Mouse (Mus musculus): ENCODE measurements around the gene Marveld3. TPM values are rescaled to one million over a fixed set of nuclear protein-coding genes. Genes with fewer than 3 reads are reported as not detected.
A peak's percentile ranks its signal among the peaks of the same experiment; 100 is the strongest.

The Marveld3 gene
- total and polyA plus RNA-seq, 2 experiments from 2014 or later = 0.42 to 1.3 TPM

DNA sequence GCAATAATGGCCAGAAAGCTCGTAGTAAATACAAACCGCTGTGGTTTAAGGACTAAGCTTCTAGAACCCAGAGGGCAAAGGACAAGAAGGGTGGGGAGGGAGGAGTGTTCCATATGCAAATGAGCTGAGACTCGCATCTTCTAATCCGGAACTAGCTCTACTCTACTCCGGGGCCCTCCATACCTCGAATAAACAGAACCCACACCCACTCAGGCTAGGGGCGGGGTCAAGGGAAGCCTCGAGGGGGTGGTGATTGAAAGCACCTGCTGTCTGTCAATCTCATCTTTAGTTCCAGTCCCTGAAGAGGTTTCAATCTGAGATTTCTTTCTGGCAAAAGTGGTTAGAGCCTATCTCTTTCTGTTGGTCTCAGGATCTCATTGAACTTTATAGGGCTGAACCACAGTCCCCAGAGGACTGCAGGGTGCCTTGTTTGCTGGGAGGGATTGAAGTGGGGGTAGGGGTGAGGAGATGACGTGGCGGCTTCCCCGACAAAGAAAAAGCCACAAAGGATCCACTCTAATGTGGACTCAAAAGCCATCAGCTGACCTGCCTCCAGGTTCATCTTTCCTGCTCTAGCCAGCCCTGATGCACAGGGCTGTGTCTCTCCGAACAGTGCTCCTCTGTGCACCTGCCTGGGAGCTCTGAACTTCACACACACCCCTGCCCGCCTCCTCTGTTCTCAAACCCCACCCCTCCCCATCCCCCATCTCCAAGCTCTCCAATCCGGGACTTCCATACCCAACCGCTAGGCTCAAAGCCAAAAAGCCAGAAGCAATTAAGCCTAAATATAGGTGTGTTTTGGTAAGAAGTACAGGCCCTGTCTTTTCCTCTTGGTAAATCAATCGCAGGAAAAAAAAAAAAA, 4.6 kb downstream of the Marveld3 start:
- no peak for ATAC-seq
- H3K4me3 ChIP-seq (ENCODE audit: low read length) = no peak overlapping the region
- H3K4me2 ChIP-seq (ENCODE audit: low read depth, low read length) = no peak overlapping the region
- DNase-seq (ENCODE audit: low spot score) = peak; percentile 37
- 0 out of 2 replicates have a peak, but pooled peaks cover 9% of the 10 kb centered on the region for H3K27me3 ChIP-seq (ENCODE audit: insufficient read depth, low read length)
- H3K9me3 ChIP-seq (ENCODE audit: low read length) = no peaks in the 10 kb centered on the region
- H3K9ac ChIP-seq (replicated peaks; ENCODE audit: low read length) = no peak overlapping the region
- H3K36me3 ChIP-seq (ENCODE audit: insufficient read depth, low read length) = no peaks in the 10 kb centered on the region
- H3K4me1 ChIP-seq (ENCODE audit: insufficient read depth, low read length) = peaks cover 5% of the 10 kb centered on the region
- no peak for TF ChIP-seq CTCF (IDR thresholded peaks at IDR 0.05; ENCODE audit: low read depth)
- WGBS = 14% methylated on average over 16 of the region's 16 CpGs
- no peak overlapping the region for H3K27ac ChIP-seq

DNA sequence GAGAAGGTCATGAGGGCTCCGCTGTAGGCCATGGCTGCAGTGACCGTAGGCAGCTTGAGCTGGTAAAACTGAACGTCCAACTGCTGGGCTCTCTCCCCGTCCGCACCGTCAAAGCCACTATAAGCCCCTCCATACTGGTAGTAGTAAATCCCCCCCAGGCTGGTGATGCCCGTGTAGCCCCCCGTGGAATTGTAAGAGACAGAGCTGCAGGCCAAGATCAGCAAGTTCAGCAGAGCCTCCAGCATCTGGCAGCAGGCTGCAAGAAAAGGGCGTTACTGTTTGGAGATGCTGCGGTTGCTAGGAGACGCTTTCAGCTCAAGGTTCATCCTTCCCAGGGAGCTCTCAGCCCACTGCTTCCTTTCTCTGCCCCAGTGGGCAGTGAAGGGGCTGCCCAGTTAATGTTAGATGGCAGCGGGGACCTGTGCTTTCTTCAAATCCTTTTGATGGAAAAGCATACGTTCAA, 7.5 kb downstream of the Marveld3 start:
- Histone ChIP-seq H3K27ac (peak overlapping the region; percentile 45; the same call in 1 of the 2 replicates), H3K4me1 (ENCODE audit: insufficient read depth, low read length) (peaks cover 5% of the 10 kb centered on the region; the same call in 1 of the 2 replicates), H3K4me2 (ENCODE audit: low read depth, low read length) (no peak overlapping the region), H3K9me3 (ENCODE audit: low read length) (no peaks in the 10 kb centered on the region), H3K9ac (replicated peaks; ENCODE audit: low read length) (no peak overlapping the region), H3K27me3 (ENCODE audit: insufficient read depth, low read length) (no peaks in the 10 kb centered on the region), H3K4me3 (ENCODE audit: low read length) (no peak overlapping the region), H3K36me3 (ENCODE audit: insufficient read depth, low read length) (no peaks in the 10 kb centered on the region)
- 22% methylated on average over 13 of the region's 13 CpGs for WGBS
- peak; percentile 78 for DNase-seq (ENCODE audit: low spot score)
- ATAC-seq = peak; percentile 80
- no peak for TF ChIP-seq CTCF (IDR thresholded peaks at IDR 0.05; ENCODE audit: low read depth)

GRCm38 (mm10) chr8:109952171-109952570, 9.8 kb downstream of the Marveld3 start:
- Histone ChIP-seq H3K27ac (no peak overlapping the region), H3K9me3 (ENCODE audit: low read length) (no peaks in the 10 kb centered on the region), H3K4me2 (ENCODE audit: low read depth, low read length) (no peak overlapping the region), H3K9ac (replicated peaks; ENCODE audit: low read length) (no peak overlapping the region), H3K27me3 (ENCODE audit: insufficient read depth, low read length) (no peaks in the 10 kb centered on the region), H3K36me3 (ENCODE audit: insufficient read depth, low read length) (no peaks in the 10 kb centered on the region), H3K4me3 (ENCODE audit: low read length) (no peak overlapping the region), H3K4me1 (ENCODE audit: insufficient read depth, low read length) (peaks cover 13% of the 10 kb centered on the region; the same call in 1 of the 2 replicates)
- no peak for DNase-seq (ENCODE audit: low spot score)
- ATAC-seq = no peak
- WGBS = 61% methylated on average over 7 of the region's 7 CpGs
- no peak for TF ChIP-seq CTCF (IDR thresholded peaks at IDR 0.05; ENCODE audit: low read depth)

DNA sequence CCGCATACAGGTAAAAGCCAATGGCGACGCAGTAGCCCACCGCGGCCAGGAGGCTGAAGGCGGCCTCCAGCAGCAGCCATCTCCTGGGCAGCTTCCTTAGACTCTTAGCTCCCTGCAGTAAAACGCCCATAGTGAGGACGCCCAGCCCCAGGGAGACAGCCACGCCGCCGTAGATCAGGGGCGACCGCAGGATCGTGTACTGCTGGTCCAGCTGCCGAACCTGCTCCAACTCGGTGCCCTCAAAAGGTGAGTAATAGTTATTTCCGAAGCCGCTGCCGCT, 13.8 kb downstream of the Marveld3 start:
- DNase-seq (ENCODE audit: low spot score) (no peak), ATAC-seq (peak; percentile 25; the same call in 1 of the 2 replicates)
- 4% methylated on average over 19 of the region's 19 CpGs for WGBS

GRCm38 (mm10) chr8:109947447-109948284, 14.3 kb downstream of the Marveld3 start:
- Histone ChIP-seq H3K27me3 (ENCODE audit: insufficient read depth, low read length) (no peaks in the 10 kb centered on the region), H3K27ac (peak overlapping the region; percentile 82), H3K36me3 (ENCODE audit: insufficient read depth, low read length) (no peaks in the 10 kb centered on the region), H3K4me2 (ENCODE audit: low read depth, low read length) (peak overlapping the region; percentile 60), H3K9me3 (ENCODE audit: low read length) (no peaks in the 10 kb centered on the region), H3K9ac (replicated peaks; ENCODE audit: low read length) (peak overlapping the region; percentile 52), H3K4me3 (ENCODE audit: low read length) (peak overlapping the region; percentile 38), H3K4me1 (ENCODE audit: insufficient read depth, low read length) (peaks cover 9% of the 10 kb centered on the region; the same call in 1 of the 2 replicates)
- peak; percentile 77 for TF ChIP-seq CTCF (IDR thresholded peaks at IDR 0.05; ENCODE audit: low read depth)
- ATAC-seq (peak; percentile 78), DNase-seq (ENCODE audit: low spot score) (peak; percentile 75)
- WGBS = 2% methylated on average over 26 of the region's 26 CpGs

More for the DNA sequence above, 13.8 kb downstream of the Marveld3 start:
- Histone ChIP-seq H3K9ac (replicated peaks; ENCODE audit: low read length) (peak overlapping the region; percentile 52), H3K4me1 (ENCODE audit: insufficient read depth, low read length) (peaks cover 9% of the 10 kb centered on the region; the same call in 1 of the 2 replicates), H3K27me3 (ENCODE audit: insufficient read depth, low read length) (no peaks in the 10 kb centered on the region), H3K36me3 (ENCODE audit: insufficient read depth, low read length) (no peaks in the 10 kb centered on the region), H3K27ac (peak overlapping the region; percentile 82), H3K4me2 (ENCODE audit: low read depth, low read length) (peak overlapping the region; percentile 60), H3K4me3 (ENCODE audit: low read length) (peak overlapping the region; percentile 38), H3K9me3 (ENCODE audit: low read length) (no peaks in the 10 kb centered on the region)
- no peak for TF ChIP-seq CTCF (IDR thresholded peaks at IDR 0.05; ENCODE audit: low read depth)

GRCm38 (mm10) chr8:109946272-109946671, 15.7 kb downstream of the Marveld3 start:
- no peak overlapping the region for H3K4me3 ChIP-seq (ENCODE audit: low read length)
- WGBS = 87% methylated on average over 7 of the region's 7 CpGs
- DNase-seq (ENCODE audit: low spot score) = no peak
- H3K9me3 ChIP-seq (ENCODE audit: low read length) = no peaks in the 10 kb centered on the region
- H3K4me2 ChIP-seq (ENCODE audit: low read depth, low read length) = no peak overlapping the region
- H3K9ac ChIP-seq (replicated peaks; ENCODE audit: low read length) = no peak overlapping the region
- no peak overlapping the region for H3K27ac ChIP-seq
- no peaks in the 10 kb centered on the region for H3K27me3 ChIP-seq (ENCODE audit: insufficient read depth, low read length)
- H3K4me1 ChIP-seq (ENCODE audit: insufficient read depth, low read length) = peaks cover 9% of the 10 kb centered on the region; the same call in 1 of the 2 replicates
- peaks cover 1% of the 10 kb centered on the region; the same call in 1 of the 2 replicates for H3K36me3 ChIP-seq (ENCODE audit: insufficient read depth, low read length)
- no peak for ATAC-seq
- TF ChIP-seq CTCF (IDR thresholded peaks at IDR 0.05; ENCODE audit: low read depth) = no peak
